Mouse (Mus musculus): ENCODE results near the gene Dusp27. TPM values are rescaled to one million over a fixed set of nuclear protein-coding genes. Genes with fewer than 3 reads are reported as not detected.

Dusp27 gene
- 1 to 10 TPM; 2.0 to 7.0 TPM for total RNA-seq (2021)
- long read RNA-seq, experiment 1, full-length matches to known transcripts = 2 of 2 reads
- long read RNA-seq, experiment 1, partial matches to known transcripts = 0 of 2 reads
- long read RNA-seq, experiment 1, other reads (novel, unspliced or antisense) = 0 of 2 reads
- long read RNA-seq, experiment 2, full-length matches to known transcripts = 1 of 1 reads
- long read RNA-seq, experiment 2, partial matches to known transcripts = 0 of 1 reads
- long read RNA-seq, experiment 2, other reads (novel, unspliced or antisense) = 0 of 1 reads

DNA sequence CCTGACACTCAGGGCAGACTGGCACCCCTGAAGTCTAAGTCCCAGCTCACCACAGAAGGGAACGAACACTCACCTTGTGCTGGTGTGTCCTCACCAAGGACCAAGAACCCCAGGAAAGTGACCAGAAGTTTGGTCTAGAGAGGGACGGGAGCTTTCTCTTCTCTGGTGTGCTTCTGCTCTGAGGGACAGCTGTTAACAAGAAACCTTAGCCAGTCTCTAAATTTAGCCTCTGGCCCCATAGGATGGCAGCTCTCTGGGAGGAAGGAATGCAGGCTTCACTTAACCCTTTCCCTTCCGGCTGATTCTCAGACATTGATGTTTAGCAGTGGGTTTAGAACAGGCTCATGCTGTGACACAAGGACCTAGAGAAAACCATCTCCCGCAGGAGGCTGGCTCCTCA, at the start of gene Dusp27:
TSS of gene Dusp27 (minus strand) at position 204 of the 400 bp plus-strand sequence.
- DNase-seq = no peak

- DNase-seq = no peak
Observed at GRCm38 (mm10) chr1:166173621-166174020, 45.9 kb upstream of the Dusp27 start.

GRCm38 (mm10) chr1:166172992-166173391, 45.3 kb upstream of the Dusp27 start:
- no peak for DNase-seq

- no peak for DNase-seq
Observed at GRCm38 (mm10) chr1:166170852-166171251, 43.1 kb upstream of the Dusp27 start.

DNA sequence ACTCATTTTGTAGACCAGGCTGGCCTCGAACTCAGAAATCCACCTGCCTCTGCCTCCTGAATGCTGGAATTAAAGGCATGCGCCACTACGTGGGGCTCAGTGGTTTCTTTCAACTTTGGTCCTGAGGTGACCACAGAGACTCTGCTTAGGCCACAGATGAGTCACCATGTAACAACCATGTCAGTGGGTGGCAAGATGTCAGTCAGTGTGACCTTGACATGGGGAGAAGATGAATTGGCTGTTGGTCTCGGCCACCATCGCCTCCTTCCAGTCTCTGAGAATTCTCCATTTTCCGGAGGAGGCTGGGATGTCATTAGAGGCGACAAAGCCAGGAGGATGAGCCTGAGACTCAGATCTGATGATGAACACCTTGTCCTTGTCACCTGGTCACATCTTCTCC, 42.0 kb upstream of the Dusp27 start:
- no peak for DNase-seq

GRCm38 (mm10) chr1:166168017-166168416, 40.3 kb upstream of the Dusp27 start:
- no peak for DNase-seq

GRCm38 (mm10) chr1:166167405-166167804, 39.7 kb upstream of the Dusp27 start:
- DNase-seq = no peak

GRCm38 (mm10) chr1:166165159-166165558, 37.4 kb upstream of the Dusp27 start:
- no peak for DNase-seq

- DNase-seq = no peak
Observed at GRCm38 (mm10) chr1:166164580-166164979, 36.9 kb upstream of the Dusp27 start.

DNA sequence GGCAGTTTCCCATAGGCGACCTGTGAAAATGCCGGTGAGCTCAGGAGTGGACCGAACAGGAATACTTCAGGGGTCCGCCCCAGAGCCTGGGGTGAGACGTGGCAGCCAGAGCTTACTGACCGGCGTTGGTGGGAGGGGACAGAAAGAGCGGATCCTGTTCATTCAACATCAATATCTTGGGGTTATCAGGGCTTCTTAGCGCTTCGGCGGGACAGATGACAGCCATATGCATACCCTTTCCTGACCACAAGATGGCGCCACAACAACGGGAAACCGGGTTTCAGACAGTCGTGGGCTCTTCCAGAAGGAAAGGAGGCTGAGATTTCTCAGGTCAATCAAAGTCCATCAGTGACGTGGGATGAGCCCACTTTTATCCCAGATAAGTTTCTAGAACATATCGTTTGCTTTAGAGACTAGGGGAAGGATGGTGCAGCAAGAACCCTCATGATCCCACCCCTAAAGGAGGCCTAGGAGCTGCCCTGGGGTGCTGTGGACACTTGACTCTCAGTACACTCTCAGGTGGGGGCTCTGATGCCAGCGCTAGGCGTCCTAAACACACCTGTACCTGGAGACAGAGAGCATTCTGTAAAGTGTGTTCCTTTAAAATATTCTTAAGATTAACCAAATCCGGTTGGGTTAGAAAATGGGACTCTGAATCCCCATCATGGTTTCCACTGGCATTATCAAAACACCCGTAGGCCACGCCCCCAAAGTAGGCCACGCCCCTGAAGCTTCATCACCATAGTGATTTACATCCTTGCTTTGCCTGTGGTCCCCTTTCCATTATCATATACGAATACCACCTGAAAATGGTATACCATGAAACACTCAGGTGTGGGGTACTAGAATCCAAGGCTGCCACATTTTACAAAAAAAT, 33.1 kb upstream of the Dusp27 start:
- DNase-seq = peak; percentile 85

DNA sequence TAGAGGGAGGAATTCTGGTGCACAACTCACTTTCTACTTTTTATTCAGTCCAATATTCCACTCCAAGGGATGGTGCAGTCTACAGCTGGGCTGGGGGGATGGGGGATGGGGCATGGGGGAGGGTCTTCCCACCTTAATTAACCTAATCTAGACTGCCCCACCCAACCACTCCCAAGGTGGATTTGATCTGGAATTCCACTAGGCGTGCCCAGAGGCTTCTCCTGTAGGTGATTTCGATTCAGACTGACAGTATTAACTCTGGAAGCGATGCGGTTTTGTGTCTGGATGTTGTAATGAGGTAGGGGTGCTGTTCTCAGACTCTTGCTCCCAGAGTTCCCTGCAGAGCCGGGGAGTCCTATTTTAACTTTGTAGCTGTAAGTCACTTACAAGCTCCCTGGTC, 32.4 kb upstream of the Dusp27 start:
- no peak for DNase-seq

DNA sequence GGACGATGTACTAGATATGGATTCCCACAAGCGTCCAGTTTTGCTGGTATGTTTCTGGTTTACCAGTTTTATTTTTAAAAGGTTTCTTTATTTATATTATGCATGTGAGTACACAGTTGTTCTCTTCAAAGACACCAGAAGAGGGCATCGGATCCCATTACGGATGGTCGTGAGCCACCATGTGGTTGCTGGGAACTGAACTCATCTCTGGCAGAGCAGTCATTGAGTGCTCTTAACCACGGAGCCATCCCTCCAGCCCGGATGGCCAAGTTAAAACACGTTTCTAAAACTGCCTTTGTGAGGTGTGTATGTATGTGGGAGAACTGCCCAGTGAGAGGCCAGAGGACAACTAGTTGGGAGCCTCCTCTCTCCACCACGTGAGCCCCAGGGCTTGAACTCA, 30.9 kb upstream of the Dusp27 start:
- no peak for DNase-seq

- no peak for DNase-seq
Observed at GRCm38 (mm10) chr1:166157712-166158111, 30.0 kb upstream of the Dusp27 start.

DNA sequence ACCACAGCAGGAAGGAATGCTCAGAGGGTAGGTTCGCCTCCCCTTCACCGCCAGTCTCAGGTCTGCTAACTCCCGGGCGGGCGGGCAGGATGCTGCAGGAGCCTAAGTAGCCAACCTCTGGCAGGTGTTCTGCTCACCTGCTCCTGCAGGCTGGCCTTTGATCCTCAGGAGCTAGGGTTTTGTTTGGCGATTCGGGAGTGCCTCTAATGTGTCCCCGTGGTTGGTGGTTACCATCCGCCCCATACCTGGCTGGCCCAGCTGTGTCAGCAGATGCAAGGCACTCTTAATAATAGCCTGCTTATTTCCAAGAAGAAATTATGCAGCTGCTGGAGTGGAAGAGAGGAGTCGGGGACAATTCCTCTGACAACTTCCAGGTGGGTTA, 27.4 kb upstream of the Dusp27 start:
- no peak for DNase-seq

- peak; percentile 81 for DNase-seq
Observed at GRCm38 (mm10) chr1:166154162-166155112, 26.7 kb upstream of the Dusp27 start.

GRCm38 (mm10) chr1:166153351-166154120, 25.8 kb upstream of the Dusp27 start:
- peak; percentile 95 for DNase-seq

DNA sequence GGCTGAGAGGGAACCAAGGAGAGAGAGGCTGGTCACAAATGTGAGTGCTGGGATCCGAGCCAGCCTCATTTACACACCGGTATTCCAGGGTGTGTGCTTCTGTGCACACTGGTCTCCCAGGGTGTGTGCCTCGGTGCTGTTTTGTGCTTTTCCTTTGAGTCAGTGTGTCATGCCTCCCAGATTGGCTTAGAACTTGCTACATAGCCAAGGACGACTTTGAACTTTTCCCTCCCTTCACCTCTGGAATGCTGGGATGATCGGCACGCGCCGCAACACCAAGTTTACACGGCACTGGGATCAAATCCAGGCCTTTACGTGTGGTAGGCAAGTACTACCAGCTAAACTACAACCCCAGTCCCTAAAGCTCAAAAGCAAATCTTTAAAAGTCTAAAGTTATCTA, 24.3 kb upstream of the Dusp27 start:
- no peak for DNase-seq

GRCm38 (mm10) chr1:166151341-166151740, 23.6 kb upstream of the Dusp27 start:
- DNase-seq = no peak

- no peak for DNase-seq
Observed at GRCm38 (mm10) chr1:166150035-166150434, 22.3 kb upstream of the Dusp27 start.

GRCm38 (mm10) chr1:166149441-166149840, 21.7 kb upstream of the Dusp27 start:
- no peak for DNase-seq

DNA sequence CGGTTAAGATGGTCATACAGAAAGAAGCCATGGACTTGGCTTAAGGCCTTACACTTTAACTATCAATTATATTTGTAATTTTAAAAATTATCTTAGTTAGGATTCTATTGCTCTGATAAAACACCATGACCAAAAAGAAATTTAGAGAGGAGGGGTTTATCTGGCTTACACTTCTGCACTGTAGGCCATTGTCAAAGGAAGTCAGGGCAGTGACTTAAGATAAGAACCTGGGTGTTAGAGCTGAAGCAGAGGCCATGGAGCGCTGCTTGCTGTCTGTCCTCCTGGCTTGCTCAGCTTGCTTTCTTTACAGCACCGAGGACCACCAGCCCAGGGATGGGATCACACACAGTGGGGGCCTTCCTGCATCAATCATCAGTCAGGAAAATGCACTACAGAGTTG, 19.9 kb upstream of the Dusp27 start:
- DNase-seq = no peak

DNA sequence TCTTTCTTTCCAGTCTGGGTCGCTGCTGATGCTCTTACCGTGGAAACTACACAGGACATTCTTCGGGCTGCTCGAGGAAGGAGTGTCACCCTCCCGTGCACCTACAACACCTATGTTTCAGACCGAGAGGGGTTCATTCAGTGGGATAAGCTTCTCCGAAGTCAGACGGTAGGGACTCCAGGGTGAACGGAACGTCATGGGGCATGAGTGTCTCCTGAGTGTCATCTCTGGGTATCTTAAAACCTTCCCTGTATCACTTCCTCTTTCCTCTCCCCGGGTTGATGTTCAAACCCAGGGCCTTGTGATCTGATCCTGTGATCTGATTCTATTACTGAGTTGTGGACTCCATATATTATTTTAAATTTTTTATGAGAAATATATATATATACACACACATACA, 18.9 kb upstream of the Dusp27 start:
- no peak for DNase-seq

Data from adrenal gland, postnatal 10 days (tissue).